In the genomic region with DNA sequence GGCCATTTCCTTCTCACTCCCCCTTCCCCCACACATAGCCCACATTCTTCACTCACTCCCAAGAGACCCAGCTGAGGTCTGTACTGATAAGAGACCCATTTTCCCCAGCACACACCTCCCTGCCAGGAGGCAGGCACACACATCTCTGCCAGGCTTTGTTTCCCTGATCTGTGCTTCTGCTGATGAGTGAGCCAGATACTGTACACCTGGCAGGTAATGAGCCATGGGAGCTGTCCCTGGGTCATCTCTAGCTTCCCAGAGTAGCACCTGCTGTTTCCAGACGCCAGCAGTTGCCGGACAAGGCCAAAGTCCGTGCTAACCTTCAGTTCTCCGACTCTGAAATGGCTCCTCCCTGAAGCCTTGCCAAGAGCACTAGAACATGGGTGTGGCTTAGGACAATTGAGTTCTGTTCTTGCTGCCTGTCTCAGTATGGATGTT, we compare ENCODE assay signal across 13 mouse cellular contexts. TPM values are rescaled to one million over a fixed set of nuclear protein-coding genes. Genes with fewer than 3 reads are reported as not detected.
DNase-seq lines count a peak whose midpoint lies in the region; ATAC-seq and TF ChIP-seq lines count a peak whose summit lies in the region.
"Had no signal": no experiment of that assay in that cellular context is flagged by ENCODE, and none has a peak within 500 bp of the region (broad histone marks: within the 10 kb centered on the region; RNA-seq: fewer than 3 reads in every experiment).

No protein-coding gene starts in this region.

- no peaks in the 10 kb centered on the region for H3K4me1 ChIP-seq in intestine, postnatal 0 days (replicated peaks; ENCODE audit: control insufficient read depth, insufficient read depth, low read length)
- H3K4me1 ChIP-seq in midbrain, embryonic 11.5 days (ENCODE audit: control insufficient read depth, insufficient read depth, low read length): no peaks in the 10 kb centered on the region

- no peaks in the 10 kb centered on the region for H3K9me3 ChIP-seq in intestine, postnatal 0 days (ENCODE audit: control insufficient read depth)
- no peaks in the 10 kb centered on the region for H3K9me3 ChIP-seq in midbrain, embryonic 11.5 days (ENCODE audit: control insufficient read depth, low read length)
- H3K9me3 ChIP-seq: megakaryocyte, embryonic 14.5 days had no signal

- 15% methylated on average over 4 of the region's 4 CpGs for WGBS in intestine, postnatal 0 days
- 73% methylated on average over 4 of the region's 4 CpGs for WGBS in midbrain, embryonic 11.5 days

- peaks cover 36% of the 10 kb centered on the region for H3K36me3 ChIP-seq in intestine, postnatal 0 days (ENCODE audit: control insufficient read depth, insufficient read depth)
- no peaks in the 10 kb centered on the region for H3K36me3 ChIP-seq in midbrain, embryonic 11.5 days (ENCODE audit: control insufficient read depth, insufficient read depth, low read length)

- H3K27ac ChIP-seq in intestine, postnatal 0 days (ENCODE audit: low read depth, low read length): peak overlapping the region; percentile 57
- H3K27ac ChIP-seq in midbrain, embryonic 11.5 days (ENCODE audit: low read depth, low read length): no peak overlapping the region
- H3K27ac ChIP-seq: left cerebral cortex, adult 2 months had no signal

- no peak overlapping the region for H3K4me2 ChIP-seq in intestine, postnatal 0 days (replicated peaks; ENCODE audit: low read depth)
- H3K4me2 ChIP-seq in midbrain, embryonic 11.5 days: no peak overlapping the region

- ATAC-seq in intestine, postnatal 0 days: peak; percentile 96
- no peak for ATAC-seq in midbrain, embryonic 11.5 days (ENCODE audit: low FRiP score)
- ATAC-seq: forebrain, embryonic 14.5 days had no signal

- peak; percentile 18 to 20 for DNase-seq in adrenal gland, postnatal 36 days
- peak; percentile 81 for DNase-seq in heart, adult 18-20 months
- peak; percentile 49 for DNase-seq in lung, postnatal 10 days
- DNase-seq in gastrocnemius, adult 18-20 months (ENCODE audit: low spot score): no peak
- DNase-seq in spleen, postnatal 4 days (ENCODE audit: low spot score in 2 of 2): no peak
- no peak for DNase-seq in left cerebral cortex, adult 11 months (ENCODE audit: low spot score)
- DNase-seq in midbrain, embryonic 11.5 days (ENCODE audit: low spot score, missing footprints): no peak
- DNase-seq: cerebellum, adult 11 months; thymus, postnatal 25 days had no signal

- H3K9ac ChIP-seq in intestine, postnatal 0 days (ENCODE audit: low read depth, low read length): no peak overlapping the region
- no peak overlapping the region for H3K9ac ChIP-seq in midbrain, embryonic 11.5 days (ENCODE audit: low read length)

- H3K4me3 ChIP-seq in intestine, postnatal 0 days (ENCODE audit: low read depth, low read length): no peak overlapping the region
- no peak overlapping the region for H3K4me3 ChIP-seq in midbrain, embryonic 11.5 days (ENCODE audit: low read depth, low read length)
- H3K4me3 ChIP-seq: left cerebral cortex, adult 2 months; megakaryocyte, embryonic 14.5 days had no signal

- TF ChIP-seq CTCF in intestine, postnatal 0 days (IDR thresholded peaks at IDR 0.05; ENCODE audit: low read depth): no peak

- H3K27me3 ChIP-seq in intestine, postnatal 0 days (replicated peaks; ENCODE audit: control insufficient read depth, insufficient read depth, low read length): no peaks in the 10 kb centered on the region
- H3K27me3 ChIP-seq in midbrain, embryonic 11.5 days (ENCODE audit: control insufficient read depth, insufficient read depth, low read length): no peaks in the 10 kb centered on the region

RNA-seq across cellular contexts. Expression of gene Dsp, which starts 19.6 kb away (rescaled TPM):
- total RNA-seq in adrenal gland, postnatal 36 days (2021): 1 to 10 TPM in 1 of 2 experiments, under 1 TPM in 1; 0.50 to 1.3 TPM
- total RNA-seq in heart, adult 18-20 months (2021): 100 to 1,000 TPM; 526 to 592 TPM
- polyA plus RNA-seq in intestine, postnatal 0 days (2015; fragmentation: Nextera tagmentation; extraction: Ambion mirVana): 14.8 and 15.7 TPM in 2 replicates
- under 1 TPM in 1 of 2 experiments, not detected in 1; 0.09 TPM for total RNA-seq in gastrocnemius, adult 18-20 months (2021)
- 0.57 and 0.71 TPM in 2 replicates for polyA plus RNA-seq in midbrain, embryonic 11.5 days (2014; fragmentation: Nextera tagmentation; extraction: Ambion mirVana)

RNA-seq across cellular contexts. Expression of gene Snrnp48, which starts 34.0 kb away (rescaled TPM):
- 10 to 100 TPM; 16.0 to 26.6 TPM for total RNA-seq in adrenal gland, postnatal 36 days (2021)
- 10 to 100 TPM; 10.0 to 10.2 TPM for total RNA-seq in heart, adult 18-20 months (2021)
- 19.5 and 23.8 TPM in 2 replicates for polyA plus RNA-seq in intestine, postnatal 0 days (2015; fragmentation: Nextera tagmentation; extraction: Ambion mirVana)
- 10 to 100 TPM in 1 of 2 experiments, 1 to 10 TPM in 1; 9.8 to 10.5 TPM for total RNA-seq in gastrocnemius, adult 18-20 months (2021)
- 36.0 and 39.8 TPM in 2 replicates for polyA plus RNA-seq in midbrain, embryonic 11.5 days (2014; fragmentation: Nextera tagmentation; extraction: Ambion mirVana)

Comparison
In these comparisons a context has a peak if more than half of its experiments do, and no peak if none do; other contexts are left out.
1. DNase-seq: peak in adrenal gland, postnatal 36 days (2 of 2), heart, adult 18-20 months (2 of 2) and lung, postnatal 10 days (single experiment); none in gastrocnemius, adult 18-20 months (single experiment), spleen, postnatal 4 days (0 of 2), left cerebral cortex, adult 11 months (single experiment) and midbrain, embryonic 11.5 days (single experiment).
2. RNA of gene Dsp, which starts 19.6 kb away (total RNA-seq): 526 to 592 TPM in heart, adult 18-20 months; 0.50 to 1.3 TPM in adrenal gland, postnatal 36 days and 0.09 TPM in gastrocnemius, adult 18-20 months; every median in the first group is over 100 times any median in the second.